Mouse (Mus musculus): Measurements from ENCODE around the gene Krt81.

Krt81 gene

GRCm38 (mm10) chr15:101463651-101464050, at the start of gene Krt81:
Gene Krt81, minus strand, starts transcription at chr15:101463751.
- no peak for DNase-seq (ENCODE audit: low spot score)

- no peak for DNase-seq (ENCODE audit: low spot score)
Measured at GRCm38 (mm10) chr15:101508247-101508646, 44.7 kb upstream of the Krt81 start.

GRCm38 (mm10) chr15:101506896-101507758, 43.6 kb upstream of the Krt81 start:
- no peak for DNase-seq (ENCODE audit: low spot score)

GRCm38 (mm10) chr15:101497181-101497580, 33.6 kb upstream of the Krt81 start:
- DNase-seq (ENCODE audit: low spot score) = no peak

- DNase-seq (ENCODE audit: low spot score) = no peak
Measured at GRCm38 (mm10) chr15:101495266-101495665, 31.7 kb upstream of the Krt81 start.

GRCm38 (mm10) chr15:101494203-101494602, 30.7 kb upstream of the Krt81 start:
- DNase-seq (ENCODE audit: low spot score) = no peak

GRCm38 (mm10) chr15:101493713-101494112, 30.2 kb upstream of the Krt81 start:
- no peak for DNase-seq (ENCODE audit: low spot score)

- no peak for DNase-seq (ENCODE audit: low spot score)
Measured at GRCm38 (mm10) chr15:101492718-101493117, 29.2 kb upstream of the Krt81 start.

GRCm38 (mm10) chr15:101491431-101491830, 27.9 kb upstream of the Krt81 start, which contains the start of gene Krt83:
Gene Krt83, minus strand, starts transcription at chr15:101491512.
- no peak for DNase-seq (ENCODE audit: low spot score)

- no peak for DNase-seq (ENCODE audit: low spot score)
Measured at GRCm38 (mm10) chr15:101485911-101486635, 22.5 kb upstream of the Krt81 start.

GRCm38 (mm10) chr15:101484939-101485338, 21.4 kb upstream of the Krt81 start:
- DNase-seq (ENCODE audit: low spot score) = no peak

GRCm38 (mm10) chr15:101483646-101484045, 20.1 kb upstream of the Krt81 start:
- DNase-seq (ENCODE audit: low spot score) = no peak

GRCm38 (mm10) chr15:101482056-101482455, 18.5 kb upstream of the Krt81 start:
- no peak for DNase-seq (ENCODE audit: low spot score)

GRCm38 (mm10) chr15:101479666-101480060, 16.1 kb upstream of the Krt81 start:
- no peak for DNase-seq (ENCODE audit: low spot score)

- DNase-seq (ENCODE audit: low spot score) = no peak
Measured at GRCm38 (mm10) chr15:101479007-101479665, 15.6 kb upstream of the Krt81 start.

- peak; percentile 24 for DNase-seq (ENCODE audit: low spot score)
Measured at GRCm38 (mm10) chr15:101472952-101473528, 9.5 kb upstream of the Krt81 start, which contains the start of gene Krt86. Gene Krt86, plus strand, starts transcription at chr15:101473478.

GRCm38 (mm10) chr15:101469093-101469492, 5.5 kb upstream of the Krt81 start:
- DNase-seq (ENCODE audit: low spot score) = no peak

GRCm38 (mm10) chr15:101459283-101459682, 4.3 kb downstream of the Krt81 start:
- no peak for DNase-seq (ENCODE audit: low spot score)

GRCm38 (mm10) chr15:101458361-101458930, 5.1 kb downstream of the Krt81 start:
- no peak for DNase-seq (ENCODE audit: low spot score)

- DNase-seq (ENCODE audit: low spot score) = no peak
Measured at GRCm38 (mm10) chr15:101455891-101456290, 7.7 kb downstream of the Krt81 start.

GRCm38 (mm10) chr15:101455292-101455691, 8.3 kb downstream of the Krt81 start:
- no peak for DNase-seq (ENCODE audit: low spot score)

- no peak for DNase-seq (ENCODE audit: low spot score)
Measured at GRCm38 (mm10) chr15:101454774-101455173, 8.8 kb downstream of the Krt81 start.

All from c-Kit-positive CD71-positive TER-119-positive erythroid progenitor cells, embryonic 14.5 days (primary cell).